Mouse (Mus musculus) urinary bladder, postnatal 4 days (tissue): ENCODE measurements around the gene Hhatl.
A peak's percentile ranks its signal among the peaks of the same experiment; 100 is the strongest.

Source experiments
- DNase-seq, 2 experiments: peaks; one replicate each; pipeline ENCODE4 v3.0.0; 2021 to 2022; ENCODE audit warnings: low spot score in 2 of 2

The Hhatl gene

DNA sequence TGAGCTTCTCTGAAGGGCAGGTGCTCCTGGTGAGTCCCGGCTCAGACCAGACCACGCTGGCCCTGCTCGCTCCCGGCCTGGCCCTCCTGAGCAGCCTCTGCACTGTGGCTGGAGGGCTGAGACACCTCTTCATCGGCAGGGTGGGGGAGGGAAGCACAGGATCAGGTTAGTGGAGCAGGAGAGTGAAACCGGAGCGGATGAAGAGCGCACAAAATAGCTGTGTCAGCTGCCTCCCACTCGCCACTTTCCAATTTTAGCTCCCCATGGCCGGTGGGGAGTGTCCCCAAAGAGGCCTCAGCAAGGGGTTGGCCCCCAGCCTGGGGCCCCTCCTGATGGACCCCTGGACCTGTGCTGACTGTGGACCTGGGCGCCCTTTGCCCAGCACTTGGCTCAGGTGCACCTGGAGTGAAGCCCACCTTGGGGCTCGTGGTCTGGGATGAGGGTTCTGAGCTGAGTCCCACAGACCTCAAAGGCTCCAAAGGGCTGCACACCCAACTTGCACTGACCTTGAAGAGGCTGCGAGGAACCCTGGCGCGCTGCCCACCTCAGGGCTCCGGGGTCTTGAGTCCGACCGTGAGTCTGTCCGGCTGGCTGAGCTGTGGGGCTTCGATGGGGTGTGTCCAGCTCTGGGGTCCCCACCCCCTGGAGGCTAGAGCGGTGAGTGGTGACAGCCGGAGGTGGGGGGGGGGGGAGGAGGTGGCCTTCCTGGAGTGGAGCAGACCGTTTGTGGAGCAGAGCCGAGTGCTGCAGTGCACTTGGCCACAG, at the start of gene Hhatl:
Hhatl (minus strand) TSS at position 751 of the 765 bp plus-strand sequence.
- DNase-seq: no peak

- no peak for DNase-seq
These were observed 47.3 kb upstream of the Hhatl start for GRCm38 (mm10) chr9:121839622-121839965.

DNA sequence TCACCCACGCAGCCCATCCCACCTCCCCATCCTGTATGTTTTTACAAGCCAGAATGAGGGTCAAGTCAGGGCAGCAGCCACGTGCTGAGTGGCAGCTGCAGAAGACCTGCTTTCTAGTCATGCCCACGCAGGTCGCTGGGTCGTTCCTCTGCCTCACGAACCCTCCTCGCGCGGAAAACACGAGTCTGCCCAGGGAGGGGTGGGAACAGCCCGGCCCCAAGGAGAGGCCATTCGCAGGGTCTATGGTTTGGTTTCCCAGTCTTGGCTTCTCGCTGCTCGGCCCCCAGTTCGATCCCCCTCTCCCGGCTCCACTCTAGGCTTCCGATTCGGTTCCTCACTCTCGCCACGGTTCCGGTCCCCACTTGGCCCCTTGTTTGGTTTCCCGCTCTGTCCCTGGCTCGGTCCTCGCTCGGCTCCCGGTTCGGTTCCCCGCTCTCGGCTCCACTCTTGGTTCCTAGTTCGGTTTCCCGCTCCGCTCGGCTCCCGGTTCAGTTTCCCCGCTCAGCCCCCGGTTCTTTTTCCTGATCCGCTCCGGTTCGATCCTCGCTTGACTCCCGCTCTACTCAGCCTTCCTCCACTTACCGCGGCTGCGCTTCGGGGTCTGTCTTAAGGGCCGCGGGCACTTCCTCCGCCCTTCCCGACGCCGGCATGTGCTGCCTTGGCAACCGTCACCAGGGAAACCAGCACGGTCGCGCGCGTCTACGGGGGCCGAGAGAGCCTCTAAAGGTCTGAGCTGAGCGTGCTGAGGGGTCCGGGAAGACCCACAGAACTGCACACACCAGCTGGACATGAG, 46.7 kb upstream of the Hhatl start, which contains the start of gene Ccdc13:
Ccdc13 (minus strand) TSS at position 633 of the 793 bp plus-strand sequence.
- peak; percentile 74 to 85 for DNase-seq

GRCm38 (mm10) chr9:121838008-121838407, 45.7 kb upstream of the Hhatl start:
- no peak for DNase-seq

DNA sequence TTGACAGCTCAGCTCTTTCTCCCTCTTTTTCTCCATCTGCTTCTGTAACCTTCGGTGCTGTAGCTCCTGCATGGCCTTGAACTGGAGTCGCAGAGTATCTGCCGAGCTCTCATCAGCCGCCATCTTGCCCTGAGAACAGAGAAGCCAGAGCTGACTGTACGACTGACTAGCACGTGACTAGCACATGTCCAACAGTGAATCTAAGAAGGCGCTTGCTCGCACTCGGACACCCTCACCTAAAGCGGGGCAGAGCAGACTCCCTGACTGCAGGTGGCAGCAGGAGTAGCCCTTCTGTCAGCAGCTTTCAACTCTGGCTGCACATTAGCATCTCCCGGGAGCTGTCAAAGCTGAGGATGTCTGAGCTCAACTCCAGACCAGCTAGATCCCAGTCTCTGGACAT, 41.5 kb upstream of the Hhatl start:
- DNase-seq: no peak

GRCm38 (mm10) chr9:121830956-121831293, 38.6 kb upstream of the Hhatl start:
- peak; percentile 61 to 84 for DNase-seq

DNA sequence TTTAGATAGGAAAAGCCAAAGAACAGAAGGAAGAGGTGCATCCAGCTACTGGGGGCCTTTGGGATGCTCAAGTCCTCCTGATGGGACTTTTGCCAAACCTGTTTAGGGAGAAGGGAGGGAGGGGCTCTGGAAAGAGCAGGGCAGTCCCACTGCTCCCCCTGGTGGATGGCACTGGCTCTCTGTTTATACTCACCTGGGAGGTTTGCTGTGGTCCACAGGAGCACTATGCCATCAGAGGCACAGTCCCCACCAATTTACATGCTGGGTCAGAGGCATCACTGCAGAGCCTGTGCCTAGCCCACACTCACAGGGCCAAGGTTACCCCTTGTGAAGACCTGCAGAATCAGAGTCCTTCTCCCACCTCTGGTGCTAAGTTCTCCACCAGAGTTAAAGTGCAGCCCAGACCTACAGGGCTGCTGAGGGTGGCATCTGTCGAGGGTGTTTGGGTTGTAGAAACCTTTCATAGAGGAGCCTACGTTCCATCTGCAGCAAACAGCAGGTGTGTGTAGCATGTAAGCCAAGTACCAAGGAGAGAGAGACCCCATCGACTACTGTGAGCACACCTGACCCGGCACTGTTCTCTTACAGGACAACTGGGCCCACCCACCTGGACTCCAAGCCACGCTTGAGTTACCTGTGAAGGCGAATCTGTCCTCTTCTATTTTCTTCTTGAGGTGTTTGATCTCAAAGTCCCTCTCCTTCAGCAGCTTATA, 38.1 kb upstream of the Hhatl start:
- DNase-seq: no peak

DNA sequence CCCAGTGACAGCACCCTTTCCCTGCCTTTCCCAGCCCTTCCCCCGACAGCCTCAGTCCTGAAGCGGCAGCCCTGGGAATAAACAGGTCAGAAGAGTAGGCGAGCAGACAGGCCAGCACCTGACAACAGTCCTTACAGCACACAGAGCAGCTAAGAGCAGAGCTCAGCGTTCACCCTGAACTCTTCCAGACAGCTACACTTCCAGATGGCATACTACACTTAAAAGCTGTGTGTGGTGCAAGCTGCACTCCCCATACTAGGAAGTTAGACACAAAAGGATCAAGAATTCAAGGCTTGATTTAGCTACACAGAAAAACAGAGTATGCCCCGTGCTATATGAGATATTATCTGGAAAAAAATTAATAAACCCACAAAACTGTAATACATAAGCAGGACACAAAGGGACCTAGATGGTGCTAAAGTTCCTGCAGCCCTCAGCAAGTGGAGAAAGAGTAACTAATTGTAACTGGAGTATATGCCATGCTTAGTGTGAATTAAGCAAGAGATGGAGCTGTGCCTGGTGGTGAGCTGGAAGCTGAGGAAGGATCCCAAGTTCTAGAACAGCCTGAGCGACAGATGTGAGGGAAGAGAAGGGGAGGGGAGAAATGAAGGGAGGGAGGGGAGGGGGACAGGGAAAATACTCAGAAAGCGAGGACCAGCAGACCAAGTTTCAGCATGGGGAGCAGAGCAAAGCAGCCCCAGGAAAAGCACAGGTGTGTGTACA, 37.1 kb upstream of the Hhatl start:
- no peak for DNase-seq

GRCm38 (mm10) chr9:121828314-121828713, 36.0 kb upstream of the Hhatl start:
- no peak for DNase-seq

DNA sequence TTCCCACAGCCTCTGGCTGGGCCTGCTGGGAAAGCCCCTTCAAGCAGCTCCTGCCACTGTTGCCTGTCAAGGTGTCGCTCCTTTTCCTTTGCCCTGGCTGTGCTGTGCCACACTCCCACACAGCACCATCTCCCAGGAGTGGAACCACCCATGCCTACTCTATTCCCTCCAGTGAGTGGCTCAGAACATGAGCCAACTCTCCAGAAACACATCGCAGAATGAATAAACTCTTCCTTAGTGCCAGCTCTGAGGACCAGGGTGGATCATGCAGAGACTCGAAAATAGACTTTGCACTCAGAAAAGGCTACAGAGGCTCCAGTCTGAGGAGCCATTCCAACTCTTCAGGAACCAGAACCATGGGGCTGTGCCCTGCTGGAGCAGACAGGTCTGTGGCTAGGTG, 34.0 kb upstream of the Hhatl start:
- no peak for DNase-seq

DNA sequence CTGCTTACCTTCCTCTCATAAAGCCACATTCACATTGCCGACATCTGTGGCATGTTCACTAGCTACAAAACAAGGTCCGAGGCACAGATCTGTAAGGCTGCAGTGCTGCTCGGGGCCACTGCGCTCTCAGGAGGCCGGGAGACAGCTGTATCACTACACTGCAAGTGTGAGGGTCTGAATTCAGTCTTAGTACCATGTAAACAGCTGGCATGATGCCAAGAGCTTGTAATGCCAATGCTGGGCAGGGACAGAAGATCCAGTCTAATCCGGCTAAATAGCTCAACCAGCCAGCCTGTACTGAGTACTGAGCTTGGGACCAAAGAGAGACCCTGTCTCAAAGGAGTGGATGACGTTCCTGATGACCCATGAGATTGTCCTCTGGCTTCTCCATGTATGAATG, 31.7 kb upstream of the Hhatl start:
- no peak for DNase-seq

- no peak for DNase-seq
These were observed 30.7 kb upstream of the Hhatl start for GRCm38 (mm10) chr9:121823051-121823450.

GRCm38 (mm10) chr9:121822585-121822991, 30.3 kb upstream of the Hhatl start:
- DNase-seq: no peak

DNA sequence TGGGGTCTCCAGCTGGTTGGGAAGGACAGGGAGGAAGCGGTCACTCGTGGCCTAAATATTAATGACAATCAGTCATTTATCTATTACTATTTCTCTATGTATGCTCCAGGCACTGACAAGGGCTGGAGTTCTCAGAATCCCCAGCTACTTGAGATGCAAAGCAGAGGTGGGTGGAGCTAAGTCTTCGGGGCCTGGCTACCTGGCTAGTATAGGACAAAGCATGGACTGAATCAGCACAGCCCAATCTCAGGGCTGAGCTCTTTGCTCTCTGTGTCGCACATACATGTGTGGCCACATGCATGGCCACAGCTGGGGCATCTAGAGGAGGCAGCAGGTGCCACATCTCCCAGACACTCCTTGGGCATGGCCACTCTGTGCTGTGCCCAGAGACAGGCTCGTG, 28.5 kb upstream of the Hhatl start:
- no peak for DNase-seq

GRCm38 (mm10) chr9:121819771-121820471, 27.6 kb upstream of the Hhatl start:
- DNase-seq: no peak

- no peak for DNase-seq
These were observed 26.9 kb upstream of the Hhatl start for GRCm38 (mm10) chr9:121819073-121819770.

DNA sequence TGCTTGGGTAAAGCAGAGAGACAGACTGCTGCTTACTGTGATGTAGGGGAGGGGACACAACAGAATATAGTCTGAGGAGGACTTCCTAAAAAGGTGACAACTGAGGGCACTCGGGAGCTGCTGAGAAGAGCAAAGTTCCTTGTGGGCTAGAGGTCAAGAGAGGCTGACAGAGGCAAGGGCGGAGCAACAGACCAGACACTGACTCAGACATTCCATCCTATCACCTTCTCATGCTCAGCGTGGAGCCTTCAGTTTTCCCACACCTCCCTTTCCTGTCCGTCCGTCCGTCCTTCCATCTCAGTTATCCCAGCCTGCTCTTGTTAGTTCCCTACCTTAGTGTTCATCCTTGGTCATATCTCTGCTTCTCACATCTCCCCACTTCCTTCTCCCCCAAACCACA, 22.9 kb upstream of the Hhatl start:
- no peak for DNase-seq

DNA sequence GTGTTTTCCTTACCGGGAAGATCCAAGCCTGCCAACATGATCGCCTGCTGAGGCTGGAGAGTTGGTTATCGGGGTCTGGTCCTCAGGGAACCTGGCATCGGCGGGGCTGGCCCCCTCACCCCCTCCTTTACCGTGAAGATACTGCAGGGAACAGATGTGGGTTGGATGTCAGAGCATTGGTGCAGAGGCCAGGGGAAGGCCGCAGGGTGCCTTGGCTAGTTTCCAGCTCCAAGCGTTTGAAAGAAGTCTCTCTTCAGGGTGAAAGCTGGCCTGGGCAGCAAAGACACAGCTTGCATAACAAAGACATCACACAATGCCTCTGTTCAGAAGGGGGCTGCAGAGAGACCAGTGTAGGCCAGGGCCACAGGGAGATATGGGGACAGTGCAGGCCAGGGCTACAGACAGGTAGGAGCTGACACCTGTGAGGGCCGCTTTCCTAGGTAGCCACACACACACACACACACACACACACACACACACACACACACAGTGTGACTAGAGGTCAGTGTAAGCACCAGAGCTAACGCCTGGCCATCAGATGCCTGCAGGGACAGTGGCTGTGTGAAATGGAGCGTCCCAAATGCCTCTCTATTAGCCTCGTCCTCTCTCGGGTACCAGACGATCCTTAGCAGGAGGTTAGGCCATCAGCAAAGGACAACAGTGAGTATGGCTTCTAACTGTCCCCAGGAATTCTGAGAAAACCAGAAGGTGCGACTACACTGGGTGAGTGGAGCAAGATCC, 17.9 kb upstream of the Hhatl start:
- no peak for DNase-seq

- no peak for DNase-seq
These were observed 16.2 kb upstream of the Hhatl start for GRCm38 (mm10) chr9:121808511-121808910.

GRCm38 (mm10) chr9:121807947-121808346, 15.6 kb upstream of the Hhatl start:
- DNase-seq: no peak
